Mouse (Mus musculus) spleen, postnatal 36 days (tissue): ENCODE results near the gene Gm8890.
"Not testable (repeated sequence)": the region's sequence is repeated elsewhere in the genome, so short reads cannot be mapped to it uniquely, and the experiment has no call there.

ENCODE experiments used
- DNase-seq, 2 experiments: peaks; one replicate each; pipeline ENCODE4 v3.0.0; 2022; ENCODE audit warnings: low spot score in 2 of 2, mixed read lengths in 1 of 2

Gene Gm8890

DNA sequence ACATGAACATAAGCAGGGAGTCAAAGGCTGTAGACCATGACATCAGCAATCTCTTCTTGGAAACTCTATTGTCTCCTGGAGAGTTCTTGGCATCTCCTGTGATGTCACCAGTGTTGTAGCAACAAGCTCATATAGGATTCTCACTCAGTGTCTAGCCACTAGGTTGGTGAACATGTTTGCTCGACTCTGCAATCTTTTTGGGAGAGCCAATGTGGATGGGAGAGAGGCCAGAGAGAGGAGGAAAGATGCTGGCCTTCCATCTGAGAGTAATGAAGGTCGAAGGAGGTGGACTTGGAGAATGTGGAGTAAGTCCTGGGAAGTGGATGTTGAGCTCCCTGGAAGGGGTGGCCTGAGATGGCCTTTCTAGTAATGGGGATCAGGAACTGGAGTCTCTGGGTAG lies at the start of gene Gm8890:
Gene Gm8890 (plus strand): TSS at position 301 of the 400 bp plus-strand sequence.
- DNase-seq = not testable (repeated sequence)

DNA sequence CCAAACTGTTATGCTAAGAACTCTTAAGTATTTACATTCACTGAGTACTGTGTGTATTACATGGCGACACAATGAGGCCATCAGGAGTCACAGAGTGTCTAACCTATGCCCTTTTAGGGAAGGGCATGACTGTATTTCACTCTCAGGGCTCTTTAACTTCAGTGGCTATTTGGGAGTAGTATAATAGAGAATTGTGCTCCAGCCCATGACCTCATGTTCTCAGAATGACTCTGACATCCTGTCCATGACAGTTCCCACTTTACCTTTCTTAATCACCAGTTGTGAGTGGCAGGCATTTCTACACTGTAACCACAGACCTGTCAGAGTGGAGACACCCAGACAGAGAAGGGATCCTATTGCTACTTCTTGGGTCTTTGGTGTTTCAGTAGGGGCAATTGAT lies 388 bp downstream of the Gm8890 start:
- DNase-seq = not testable (repeated sequence)
